Mouse (Mus musculus) spleen, postnatal 4 days (tissue): ENCODE data around the gene Snapc5.
A peak's percentile ranks its signal among the peaks of the same experiment; 100 is the strongest.
"Not testable (repeated sequence)": the region's sequence is repeated elsewhere in the genome, so short reads cannot be mapped to it uniquely, and the experiment has no call there.

Source experiments
- DNase-seq, 2 experiments: peaks; one replicate each; pipeline ENCODE4 v3.0.0; 2022; ENCODE audit warnings: low spot score in 2 of 2

Snapc5 gene

GRCm38 (mm10) chr9:64178974-64179646 lies at the start of gene Snapc5:
Snapc5 (plus strand) TSS chr9:64179274.
- DNase-seq: peak; percentile 87 to 95

- DNase-seq: no peak
These were observed 47.5 kb upstream of the Snapc5 start for GRCm38 (mm10) chr9:64131623-64132022.

- DNase-seq: peak; percentile 49 to 79
These were observed 40.2 kb upstream of the Snapc5 start for GRCm38 (mm10) chr9:64138896-64139295.

- DNase-seq: no peak
These were observed 39.2 kb upstream of the Snapc5 start for GRCm38 (mm10) chr9:64139879-64140278.

GRCm38 (mm10) chr9:64156641-64157040 lies 22.4 kb upstream of the Snapc5 start:
- no peak for DNase-seq

GRCm38 (mm10) chr9:64160471-64160870 lies 18.6 kb upstream of the Snapc5 start:
- no peak for DNase-seq

- DNase-seq: not testable (repeated sequence)
These were observed 9.1 kb upstream of the Snapc5 start for GRCm38 (mm10) chr9:64169967-64170366.

- DNase-seq: no peak
These were observed 6.8 kb upstream of the Snapc5 start for GRCm38 (mm10) chr9:64172145-64172815.

- peak; percentile 81 to 91 for DNase-seq
These were observed 6.0 kb upstream of the Snapc5 start, which contains the start of the genes Zwilch and Rpl4 for GRCm38 (mm10) chr9:64172816-64173665. Zwilch (minus strand) TSS chr9:64173104. Rpl4 (plus strand) TSS chr9:64173375.

- DNase-seq: no peak
These were observed 5.3 kb upstream of the Snapc5 start for GRCm38 (mm10) chr9:64173666-64174220.

GRCm38 (mm10) chr9:64174341-64174740 lies 4.7 kb upstream of the Snapc5 start:
- DNase-seq: no peak

GRCm38 (mm10) chr9:64174766-64175165 lies 4.3 kb upstream of the Snapc5 start:
- DNase-seq: no peak

GRCm38 (mm10) chr9:64175378-64175777 lies 3.7 kb upstream of the Snapc5 start:
- DNase-seq: no peak

- DNase-seq: no peak
These were observed 482 bp upstream of the Snapc5 start for GRCm38 (mm10) chr9:64178610-64178973.

GRCm38 (mm10) chr9:64183295-64183694 lies 4.2 kb downstream of the Snapc5 start:
- DNase-seq: not testable (repeated sequence)

GRCm38 (mm10) chr9:64184166-64184840 lies 5.2 kb downstream of the Snapc5 start:
- no peak for DNase-seq

GRCm38 (mm10) chr9:64193879-64194278 lies 14.8 kb downstream of the Snapc5 start:
- DNase-seq: no peak

GRCm38 (mm10) chr9:64195554-64195953 lies 16.5 kb downstream of the Snapc5 start:
- DNase-seq: no peak

GRCm38 (mm10) chr9:64197524-64197923 lies 18.4 kb downstream of the Snapc5 start:
- no peak for DNase-seq

- DNase-seq: no peak
These were observed 19.1 kb downstream of the Snapc5 start for GRCm38 (mm10) chr9:64198068-64198762.
